Mouse (Mus musculus): ENCODE results near the gene Gnb3.

Gene Gnb3

GRCm38 (mm10) chr6:124796200-124796599 is 43.9 kb downstream of the Gnb3 start:
- no peak for DNase-seq

GRCm38 (mm10) chr6:124795781-124796180 is 44.3 kb downstream of the Gnb3 start:
- DNase-seq: no peak

- DNase-seq: no peak
Observed at GRCm38 (mm10) chr6:124791911-124792310, 48.2 kb downstream of the Gnb3 start.

GRCm38 (mm10) chr6:124790121-124790520 is 50.0 kb downstream of the Gnb3 start:
- DNase-seq: no peak

- DNase-seq: no peak
Observed at GRCm38 (mm10) chr6:124789519-124789918, 50.6 kb downstream of the Gnb3 start.

- DNase-seq: no peak
Observed at GRCm38 (mm10) chr6:124787722-124788121, 52.4 kb downstream of the Gnb3 start.

- peak; percentile 85 to 90 for DNase-seq
Observed at GRCm38 (mm10) chr6:124786756-124787420, 53.2 kb downstream of the Gnb3 start.
